ENCODE assay signal across 8 mouse cellular contexts in genomic region chr17:32165266-32165802, GRCm38 (mm10). TPM values are rescaled to one million over a fixed set of nuclear protein-coding genes. Genes with fewer than 3 reads are reported as not detected.
DNase-seq lines count a peak whose midpoint lies in the region; ATAC-seq and TF ChIP-seq lines count a peak whose summit lies in the region.

No protein-coding gene starts in this region.

- no peak for TF ChIP-seq EP300 in stomach, postnatal 0 days (optimal IDR thresholded peaks at IDR 0.05)

- H3K4me1 ChIP-seq in lung, embryonic 16.5 days (replicated peaks; ENCODE audit: control insufficient read depth, insufficient read depth, low read length): peaks cover 26% of the 10 kb centered on the region
- peaks cover 6% of the 10 kb centered on the region; the same call in 1 of the 2 replicates for H3K4me1 ChIP-seq in stomach, postnatal 0 days (replicated peaks; ENCODE audit: control insufficient read depth, insufficient read depth)

- 0 out of 2 replicates have a peak, but pooled peaks cover 2% of the 10 kb centered on the region for H3K36me3 ChIP-seq in lung, embryonic 16.5 days (ENCODE audit: control insufficient read depth, insufficient read depth, low read length)
- no peaks in the 10 kb centered on the region for H3K36me3 ChIP-seq in stomach, postnatal 0 days (ENCODE audit: control insufficient read depth, insufficient read depth, low read length)

- H3K27me3 ChIP-seq in lung, embryonic 16.5 days (ENCODE audit: control insufficient read depth, insufficient read depth, low read depth, low read length): no peaks in the 10 kb centered on the region
- no peaks in the 10 kb centered on the region for H3K27me3 ChIP-seq in stomach, postnatal 0 days (ENCODE audit: control insufficient read depth, insufficient read depth, low read length)

- ATAC-seq in lung, embryonic 16.5 days (ENCODE audit: low read depth): peak; percentile 44
- peak; percentile 11; the same call in 1 of the 2 replicates for ATAC-seq in stomach, postnatal 0 days (ENCODE audit: low FRiP score, low TSS enrichment)

- peak overlapping the region; percentile 77 for H3K4me2 ChIP-seq in lung, embryonic 16.5 days (ENCODE audit: low read depth, low read length)
- peak overlapping the region; percentile 95 for H3K4me2 ChIP-seq in stomach, postnatal 0 days (replicated peaks; ENCODE audit: low read depth)

- H3K27ac ChIP-seq in lung, embryonic 16.5 days (ENCODE audit: low read length): peak overlapping the region; percentile 91
- peak overlapping the region; percentile 78 for H3K27ac ChIP-seq in stomach, postnatal 0 days (replicated peaks)
- no peak overlapping the region for H3K27ac ChIP-seq in left cerebral cortex, adult 2 months

- peak overlapping the region; percentile 77 for H3K9ac ChIP-seq in lung, embryonic 16.5 days (ENCODE audit: low read length)
- peak overlapping the region; percentile 68 for H3K9ac ChIP-seq in stomach, postnatal 0 days (ENCODE audit: low read length)

- H3K4me3 ChIP-seq in lung, embryonic 16.5 days (ENCODE audit: low read length): peak overlapping the region; percentile 66
- H3K4me3 ChIP-seq in stomach, postnatal 0 days (ENCODE audit: low read depth, low read length): peak overlapping the region; percentile 63
- no peak overlapping the region for H3K4me3 ChIP-seq in left cerebral cortex, adult 2 months

- TF ChIP-seq CTCF in stomach, postnatal 0 days (IDR thresholded peaks at IDR 0.05; ENCODE audit: low read depth): no peak
- no peak for TF ChIP-seq CTCF in left cerebral cortex, adult 2 months (IDR thresholded peaks at IDR 0.05)

- H3K9me3 ChIP-seq in lung, embryonic 16.5 days (ENCODE audit: control insufficient read depth, low read length): no peaks in the 10 kb centered on the region
- H3K9me3 ChIP-seq in stomach, postnatal 0 days (ENCODE audit: control insufficient read depth, low read length): no peaks in the 10 kb centered on the region

- 3% methylated on average over 9 of the region's 9 CpGs for WGBS in lung, embryonic 16.5 days
- WGBS in stomach, postnatal 0 days: 9% methylated on average over 9 of the region's 9 CpGs

- DNase-seq in thymus, postnatal 0 days (ENCODE audit: low spot score): peak; percentile 39
- no peak for DNase-seq in thymus, postnatal 36 days
- peak; percentile 33 to 44 for DNase-seq in heart, postnatal 10 days
- peak; percentile 37 for DNase-seq in stomach, postnatal 0 days (ENCODE audit: low spot score)
- DNase-seq in spleen, adult 18-20 months: no peak
- DNase-seq in left cerebral cortex, adult 2 months (ENCODE audit: extremely low spot score in 1 of 2, low spot score in 2 of 2): no peak
- no peak for DNase-seq in cerebellum, postnatal 14 days

- intact Hi-C loops in heart, postnatal 10 days (cut with DNase I): no loop called here
- intact Hi-C loops in left cerebral cortex, adult 2 months (cut with DNase I): no loop called here

RNA-seq across cellular contexts. Expression of gene Notch3, which starts 1.3 kb away (rescaled TPM):
- 10.6 and 12.6 TPM in 2 replicates for polyA plus RNA-seq in thymus, postnatal 0 days (2015; fragmentation: Nextera tagmentation; extraction: Ambion mirVana)
- 10 to 100 TPM; 57.6 to 65.3 TPM for total RNA-seq in heart, postnatal 10 days (2021)
- 17.1 and 17.3 TPM in 2 replicates for polyA plus RNA-seq in lung, embryonic 16.5 days (2015; fragmentation: Nextera tagmentation; extraction: Ambion mirVana)
- polyA plus RNA-seq in stomach, postnatal 0 days (2015; fragmentation: Nextera tagmentation; extraction: Ambion mirVana): 3.9 and 4.0 TPM in 2 replicates
- 1 to 10 TPM; 7.1 to 7.8 TPM for total RNA-seq in left cerebral cortex, adult 2 months (2021)

RNA-seq across cellular contexts. Expression of gene Ephx3, which starts 24.0 kb away (rescaled TPM):
- polyA plus RNA-seq in thymus, postnatal 0 days (2015; fragmentation: Nextera tagmentation; extraction: Ambion mirVana): 0.62 and 0.68 TPM in 2 replicates
- under 1 TPM; 0.53 to 0.77 TPM for total RNA-seq in heart, postnatal 10 days (2021)
- 0.21 and 0.24 TPM in 2 replicates for polyA plus RNA-seq in lung, embryonic 16.5 days (2015; fragmentation: Nextera tagmentation; extraction: Ambion mirVana)
- polyA plus RNA-seq in stomach, postnatal 0 days (2015; fragmentation: Nextera tagmentation; extraction: Ambion mirVana): 45.6 and 48.8 TPM in 2 replicates
- total RNA-seq in left cerebral cortex, adult 2 months (2021): under 1 TPM; 0.28 to 0.29 TPM

Comparison
In these comparisons a context has a peak if more than half of its experiments do, and no peak if none do; other contexts are left out.
1. DNase-seq: peak in thymus, postnatal 0 days (single experiment), heart, postnatal 10 days (2 of 2) and stomach, postnatal 0 days (single experiment); none in thymus, postnatal 36 days (0 of 2), spleen, adult 18-20 months (0 of 2), left cerebral cortex, adult 2 months (0 of 2) and cerebellum, postnatal 14 days (0 of 2).
2. RNA of gene Ephx3, which starts 24.0 kb away (polyA plus RNA-seq): 45.6 to 48.8 TPM in stomach, postnatal 0 days; 0.62 to 0.68 TPM in thymus, postnatal 0 days and 0.21 to 0.24 TPM in lung, embryonic 16.5 days; every median in the first group is over 10 times any median in the second.